Mouse (Mus musculus): ENCODE results near the gene Scaf11.
A peak's percentile ranks its signal among the peaks of the same experiment; 100 is the strongest.
"Not testable (repeated sequence)": the region's sequence is repeated elsewhere in the genome, so short reads cannot be mapped to it uniquely, and the experiment has no call there.

The Scaf11 gene

GRCm38 (mm10) chr15:96460730-96461540, at the start of gene Scaf11:
Scaf11 (minus strand) TSS chr15:96460843.
- DNase-seq (ENCODE audit: low spot score in 2 of 2): peak; percentile 91 to 94

GRCm38 (mm10) chr15:96507097-96507840, 46.6 kb upstream of the Scaf11 start:
- DNase-seq (ENCODE audit: low spot score in 2 of 2): peak; percentile 37 to 47

- DNase-seq (ENCODE audit: low spot score in 2 of 2): no peak
Observed at GRCm38 (mm10) chr15:96497646-96498045, 37.0 kb upstream of the Scaf11 start.

GRCm38 (mm10) chr15:96494279-96494678, 33.6 kb upstream of the Scaf11 start:
- DNase-seq (ENCODE audit: low spot score in 2 of 2): no peak

GRCm38 (mm10) chr15:96493573-96493972, 32.9 kb upstream of the Scaf11 start:
- DNase-seq (ENCODE audit: low spot score in 2 of 2): no peak

GRCm38 (mm10) chr15:96492919-96493318, 32.3 kb upstream of the Scaf11 start:
- DNase-seq (ENCODE audit: low spot score in 2 of 2): not testable (repeated sequence)

- no peak for DNase-seq (ENCODE audit: low spot score in 2 of 2)
Observed at GRCm38 (mm10) chr15:96491861-96492641, 31.4 kb upstream of the Scaf11 start.

- no peak for DNase-seq (ENCODE audit: low spot score in 2 of 2)
Observed at GRCm38 (mm10) chr15:96491421-96491820, 30.8 kb upstream of the Scaf11 start.

GRCm38 (mm10) chr15:96490123-96490522, 29.5 kb upstream of the Scaf11 start:
- DNase-seq (ENCODE audit: low spot score in 2 of 2): no peak

GRCm38 (mm10) chr15:96488941-96489786, 28.5 kb upstream of the Scaf11 start:
- peak in 1 of 2 experiments; percentile 34 for DNase-seq (ENCODE audit: low spot score in 2 of 2)

GRCm38 (mm10) chr15:96487066-96487698, 26.5 kb upstream of the Scaf11 start:
- DNase-seq (ENCODE audit: low spot score in 2 of 2): no peak

GRCm38 (mm10) chr15:96480822-96481221, 20.2 kb upstream of the Scaf11 start:
- DNase-seq (ENCODE audit: low spot score in 2 of 2): no peak

GRCm38 (mm10) chr15:96478006-96478405, 17.4 kb upstream of the Scaf11 start:
- no peak for DNase-seq (ENCODE audit: low spot score in 2 of 2)

GRCm38 (mm10) chr15:96476359-96476758, 15.7 kb upstream of the Scaf11 start:
- DNase-seq (ENCODE audit: low spot score in 2 of 2): peak; percentile 82 to 90

GRCm38 (mm10) chr15:96475571-96475972, 14.9 kb upstream of the Scaf11 start:
- DNase-seq (ENCODE audit: low spot score in 2 of 2): no peak

GRCm38 (mm10) chr15:96474325-96474955, 13.8 kb upstream of the Scaf11 start:
- peak in 1 of 2 experiments; percentile 17 for DNase-seq (ENCODE audit: low spot score in 2 of 2)

GRCm38 (mm10) chr15:96473920-96474319, 13.3 kb upstream of the Scaf11 start:
- no peak for DNase-seq (ENCODE audit: low spot score in 2 of 2)

GRCm38 (mm10) chr15:96468316-96468715, 7.7 kb upstream of the Scaf11 start:
- no peak for DNase-seq (ENCODE audit: low spot score in 2 of 2)

GRCm38 (mm10) chr15:96467844-96468243, 7.2 kb upstream of the Scaf11 start:
- DNase-seq (ENCODE audit: low spot score in 2 of 2): no peak

GRCm38 (mm10) chr15:96466362-96466903, 5.8 kb upstream of the Scaf11 start:
- DNase-seq (ENCODE audit: low spot score in 2 of 2): no peak

All from urinary bladder, postnatal 36 days (tissue).